Mouse (Mus musculus) heart, embryonic 13.5 days (tissue): ENCODE results near the gene Lins1. TPM values are rescaled to one million over a fixed set of nuclear protein-coding genes. Genes with fewer than 3 reads are reported as not detected.
A peak's percentile ranks its signal among the peaks of the same experiment; 100 is the strongest.

Experiments
- ATAC-seq: fragments of 200-750 bp; cut with Nextera tagmentation; 2 replicates; pipeline ENCODE4 v1.8.0; 2017; ENCODE audit warnings: moderate TSS enrichment; ENCODE audit not compliant: insufficient number of reproducible peaks, low FRiP score, low TSS enrichment; ENCODE audit errors: extremely low read depth
- H3K27ac ChIP-seq: fragments of 300-500 bp; sonication (generic); replicated peaks from 2 replicates; pipeline ENCODE4 v1.5.1; 2015; ENCODE audit warnings: moderate library complexity, mild to moderate bottlenecking, inconsistent platforms
- H3K27me3 ChIP-seq: fragments of 300-500 bp; sonication (generic); replicated peaks from 2 replicates; pipeline ENCODE4 v1.6.1; 2015; ENCODE audit warnings: mild to moderate bottlenecking, inconsistent platforms
- H3K36me3 ChIP-seq: fragments of 300-500 bp; sonication (generic); 2 replicates; pipeline ENCODE4 v1.6.1; 2015; ENCODE audit warnings: mild to moderate bottlenecking, inconsistent platforms
- H3K4me1 ChIP-seq: fragments of 300-500 bp; sonication (generic); 2 replicates; pipeline ENCODE4 v1.6.1; 2015; ENCODE audit warnings: inconsistent platforms
- H3K4me2 ChIP-seq: fragments of 300-500 bp; sonication (generic); 2 replicates; pipeline ENCODE4 v1.6.1; 2015; ENCODE audit warnings: inconsistent platforms, mild to moderate bottlenecking, moderate library complexity
- H3K4me3 ChIP-seq: fragments of 300-500 bp; sonication (generic); 2 replicates; pipeline ENCODE4 v1.5.1; 2015; ENCODE audit warnings: moderate library complexity, mild to moderate bottlenecking, inconsistent platforms
- H3K9ac ChIP-seq: fragments of 300-500 bp; sonication (generic); 2 replicates; pipeline ENCODE4 v1.6.1; 2015; ENCODE audit warnings: inconsistent platforms, mild to moderate bottlenecking, moderate library complexity
- H3K9me3 ChIP-seq: fragments of 300-500 bp; sonication (generic); 2 replicates; pipeline ENCODE4 v1.6.1; 2016; ENCODE audit warnings: inconsistent platforms
- WGBS: fragments of 180-500 bp; shearing (Covaris S2); methylation state at CpG from one replicate; pipeline ENCODE4 v1.1.7; 2015; ENCODE audit warnings: mixed read lengths; 5-methylcytosine and 5-hydroxymethylcytosine counted together
- polyA plus RNA-seq: library from polyadenylated mRNA; unstranded; fragments of >200 nt; fragmentation: Nextera tagmentation; extraction: Ambion mirVana; gene quantifications from 2 replicates; pipeline ENCODE4 v1.2.1, GENCODE M21; 2015

The Lins1 gene
- polyA plus RNA-seq, 1 experiment from 2014 or later: 8.1 TPM

- no peak for ATAC-seq
- peaks cover 99% of the 10 kb centered on the region for H3K36me3 ChIP-seq
- 75% methylated on average over 2 of the region's 2 CpGs for WGBS
- H3K27ac ChIP-seq: no peak overlapping the region
- no peaks in the 10 kb centered on the region for H3K27me3 ChIP-seq
- H3K4me1 ChIP-seq: peaks cover 9% of the 10 kb centered on the region
- no peak overlapping the region for H3K4me2 ChIP-seq
- H3K9ac ChIP-seq: no peak overlapping the region
- no peaks in the 10 kb centered on the region for H3K9me3 ChIP-seq
- H3K4me3 ChIP-seq: no peak overlapping the region
Measured at GRCm38 (mm10) chr7:66675800-66676199, 13.9 kb upstream of the Lins1 start.

- Histone ChIP-seq H3K27ac (no peak overlapping the region), H3K9me3 (no peaks in the 10 kb centered on the region), H3K4me2 (no peak overlapping the region), H3K9ac (no peak overlapping the region), H3K36me3 (peaks cover 82% of the 10 kb centered on the region), H3K4me3 (no peak overlapping the region), H3K4me1 (no peaks in the 10 kb centered on the region), H3K27me3 (no peaks in the 10 kb centered on the region)
- WGBS: 90% methylated on average over 5 of the region's 5 CpGs
- ATAC-seq: no peak
Measured at GRCm38 (mm10) chr7:66682119-66682863, 7.4 kb upstream of the Lins1 start.

- ATAC-seq: no peak
- H3K9me3 ChIP-seq: no peaks in the 10 kb centered on the region
- under 1% methylated on average over 5 of the region's 5 CpGs for WGBS
- peak overlapping the region; percentile 68 for H3K4me3 ChIP-seq
- H3K9ac ChIP-seq: peak overlapping the region; percentile 94
- peaks cover 23% of the 10 kb centered on the region for H3K36me3 ChIP-seq
- peaks cover 17% of the 10 kb centered on the region for H3K4me1 ChIP-seq
- no peaks in the 10 kb centered on the region for H3K27me3 ChIP-seq
- H3K4me2 ChIP-seq: peak overlapping the region; percentile 98
- H3K27ac ChIP-seq: peak overlapping the region; percentile 73
Measured at GRCm38 (mm10) chr7:66688721-66689120, 968 bp upstream of the Lins1 start.

GRCm38 (mm10) chr7:66689294-66689619 lies 432 bp upstream of the Lins1 start, which contains the start of gene Asb7:
Gene Asb7, minus strand, starts transcription at chr7:66689596.
- Histone ChIP-seq H3K9ac (peak within 1 kb of the TSS; percentile 94), H3K36me3 (peaks cover 20% of the 10 kb centered on the region), H3K4me2 (peak within 1 kb of the TSS; percentile 98), H3K4me1 (peaks cover 17% of the 10 kb centered on the region), H3K27ac (peak within 1 kb of the TSS; percentile 81), H3K27me3 (no peaks in the 10 kb centered on the region), H3K4me3 (peak within 1 kb of the TSS; percentile 68), H3K9me3 (no peaks in the 10 kb centered on the region)
- ATAC-seq: peak; percentile 12; the same call in 1 of the 2 replicates
- 0% methylated on average over 18 of the region's 18 CpGs for WGBS

GRCm38 (mm10) chr7:66694467-66694866 lies 4.8 kb downstream of the Lins1 start:
- Histone ChIP-seq H3K4me1 (peaks cover 15% of the 10 kb centered on the region), H3K9me3 (no peaks in the 10 kb centered on the region), H3K27ac (no peak overlapping the region), H3K36me3 (peaks cover 27% of the 10 kb centered on the region), H3K27me3 (no peaks in the 10 kb centered on the region), H3K4me2 (no peak overlapping the region), H3K4me3 (no peak overlapping the region), H3K9ac (no peak overlapping the region)
- ATAC-seq: no peak
- WGBS: 44% methylated on average over 7 of the region's 7 CpGs

GRCm38 (mm10) chr7:66702721-66703120 lies 13.0 kb downstream of the Lins1 start:
- H3K4me2 ChIP-seq: no peak overlapping the region
- no peaks in the 10 kb centered on the region for H3K9me3 ChIP-seq
- peaks cover 3% of the 10 kb centered on the region; the same call in 1 of the 2 replicates for H3K4me1 ChIP-seq
- H3K4me3 ChIP-seq: no peak overlapping the region
- no peak for ATAC-seq
- peaks cover 67% of the 10 kb centered on the region for H3K36me3 ChIP-seq
- no peak overlapping the region for H3K27ac ChIP-seq
- no peaks in the 10 kb centered on the region for H3K27me3 ChIP-seq
- no peak overlapping the region for H3K9ac ChIP-seq
- WGBS: 79% methylated on average over 7 of the region's 7 CpGs

GRCm38 (mm10) chr7:66704631-66705030 lies 14.9 kb downstream of the Lins1 start:
- WGBS: 87% methylated on average over 3 of the region's 3 CpGs
- H3K9ac ChIP-seq: no peak overlapping the region
- no peak overlapping the region for H3K27ac ChIP-seq
- peaks cover 3% of the 10 kb centered on the region; the same call in 1 of the 2 replicates for H3K4me1 ChIP-seq
- H3K9me3 ChIP-seq: no peaks in the 10 kb centered on the region
- peaks cover 66% of the 10 kb centered on the region for H3K36me3 ChIP-seq
- H3K4me3 ChIP-seq: no peak overlapping the region
- no peak overlapping the region for H3K4me2 ChIP-seq
- H3K27me3 ChIP-seq: no peaks in the 10 kb centered on the region
- ATAC-seq: no peak

- no peak overlapping the region for H3K9ac ChIP-seq
Measured at GRCm38 (mm10) chr7:66711166-66711565, 21.5 kb downstream of the Lins1 start.

GRCm38 (mm10) chr7:66724514-66724913 lies 34.8 kb downstream of the Lins1 start:
- H3K27me3 ChIP-seq: no peaks in the 10 kb centered on the region
- no peaks in the 10 kb centered on the region for H3K9me3 ChIP-seq
- ATAC-seq: no peak
- peaks cover 10% of the 10 kb centered on the region for H3K36me3 ChIP-seq
- no peak overlapping the region for H3K27ac ChIP-seq
- WGBS: 72% methylated on average over 4 of the region's 4 CpGs
- H3K4me3 ChIP-seq: no peak overlapping the region
- no peak overlapping the region for H3K9ac ChIP-seq
- 0 out of 2 replicates have a peak, but pooled peaks cover 5% of the 10 kb centered on the region for H3K4me1 ChIP-seq
- no peak overlapping the region for H3K4me2 ChIP-seq

More at GRCm38 (mm10) chr7:66711166-66711565, 21.5 kb downstream of the Lins1 start:
- ATAC-seq: no peak
- Histone ChIP-seq H3K4me2 (no peak overlapping the region), H3K27me3 (no peaks in the 10 kb centered on the region), H3K4me3 (no peak overlapping the region), H3K4me1 (no peaks in the 10 kb centered on the region), H3K9me3 (no peaks in the 10 kb centered on the region), H3K36me3 (peaks cover 65% of the 10 kb centered on the region), H3K27ac (no peak overlapping the region)
- 50% methylated on average over 2 of the region's 2 CpGs for WGBS

- ATAC-seq: no peak
- Histone ChIP-seq H3K27me3 (no peaks in the 10 kb centered on the region), H3K9me3 (no peaks in the 10 kb centered on the region), H3K36me3 (peaks cover 10% of the 10 kb centered on the region), H3K27ac (no peak overlapping the region), H3K4me1 (0 out of 2 replicates have a peak, but pooled peaks cover 5% of the 10 kb centered on the region), H3K4me3 (no peak overlapping the region), H3K4me2 (no peak overlapping the region), H3K9ac (no peak overlapping the region)
- WGBS: 75% methylated on average over 6 of the region's 6 CpGs
Measured at GRCm38 (mm10) chr7:66724954-66725353, 35.3 kb downstream of the Lins1 start.

GRCm38 (mm10) chr7:66728072-66728471 lies 38.4 kb downstream of the Lins1 start:
- Histone ChIP-seq H3K36me3 (no peaks in the 10 kb centered on the region), H3K4me1 (0 out of 2 replicates have a peak, but pooled peaks cover 5% of the 10 kb centered on the region), H3K27ac (no peak overlapping the region), H3K27me3 (no peaks in the 10 kb centered on the region), H3K9ac (no peak overlapping the region), H3K4me2 (no peak overlapping the region), H3K9me3 (no peaks in the 10 kb centered on the region), H3K4me3 (no peak overlapping the region)
- no peak for ATAC-seq
- 90% methylated on average over 6 of the region's 6 CpGs for WGBS

- no peak overlapping the region for H3K9ac ChIP-seq
- no peak overlapping the region for H3K27ac ChIP-seq
- no peak for ATAC-seq
- no peak overlapping the region for H3K4me2 ChIP-seq
- H3K4me1 ChIP-seq: 0 out of 2 replicates have a peak, but pooled peaks cover 3% of the 10 kb centered on the region
- H3K4me3 ChIP-seq: no peak overlapping the region
- 88% methylated on average over 2 of the region's 2 CpGs for WGBS
- no peaks in the 10 kb centered on the region for H3K9me3 ChIP-seq
- H3K36me3 ChIP-seq: no peaks in the 10 kb centered on the region
- H3K27me3 ChIP-seq: no peaks in the 10 kb centered on the region
Measured at GRCm38 (mm10) chr7:66729232-66729631, 39.5 kb downstream of the Lins1 start.
